9 mouse cellular contexts compared by ENCODE assay signal in the genomic region with DNA sequence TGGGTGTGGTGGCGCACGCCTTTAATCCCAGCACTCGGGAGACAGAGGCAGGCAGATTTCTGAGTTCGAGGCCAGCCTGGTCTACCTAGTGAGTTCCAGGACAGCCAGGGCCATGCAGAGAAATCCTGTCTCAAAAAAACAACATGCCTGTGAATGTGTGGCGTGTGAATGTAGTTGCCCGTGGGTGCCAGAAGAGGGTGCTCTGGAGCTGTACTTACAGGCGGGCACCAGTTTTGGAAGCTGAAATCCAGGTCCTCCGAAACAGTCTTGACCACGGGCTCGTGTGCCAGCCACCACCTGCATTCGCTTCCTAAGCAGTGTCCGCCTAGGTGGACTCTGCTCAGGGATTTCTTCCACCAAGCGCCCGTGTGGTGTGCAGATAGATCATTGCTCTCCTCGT. TPM values are rescaled to one million over a fixed set of nuclear protein-coding genes. Genes with fewer than 3 reads are reported as not detected.
A peak's percentile ranks its signal among the peaks of the same experiment; 100 is the strongest.
DNase-seq lines count a peak whose midpoint lies in the region; TF ChIP-seq lines count a peak whose summit lies in the region.
"Had no signal": no experiment of that assay in that cellular context is flagged by ENCODE, and none has a peak within 500 bp of the region (broad histone marks: within the 10 kb centered on the region; RNA-seq: fewer than 3 reads in every experiment).

No protein-coding gene starts in this region.

- no peaks in the 10 kb centered on the region for H3K27me3 ChIP-seq in cerebellum, adult 2 months (ENCODE audit: control insufficient read depth, insufficient read depth, low read length)

- no peak for TF ChIP-seq POLR2A in cerebellum, adult 2 months (IDR thresholded peaks at IDR 0.05; ENCODE audit: borderline replicate concordance, insufficient read depth, low read length)
- TF ChIP-seq POLR2A in lung, adult 2 months (IDR thresholded peaks at IDR 0.05; ENCODE audit: borderline replicate concordance, extremely low read depth, low read depth, low read length) = no peak

- no peak overlapping the region for H3K27ac ChIP-seq in cerebellum, adult 2 months (ENCODE audit: insufficient read depth, low read length)

- H3K4me3 ChIP-seq in cerebellum, adult 2 months (replicated peaks; ENCODE audit: insufficient read depth, low read depth, low read length) = no peak overlapping the region
- no peak overlapping the region for H3K4me3 ChIP-seq in lung, adult 2 months (replicated peaks; ENCODE audit: extremely low read depth, low read depth, low read length)

- no peak for DNase-seq in cerebellum, adult 2 months
- DNase-seq in cerebellum, adult 8-10 months = no peak
- DNase-seq in lung, adult 2 months = no peak
- DNase-seq in lung, adult 18-20 months = no peak
- peak; percentile 46 for DNase-seq in embryo, embryonic 10 days (ENCODE audit: low spot score)
- DNase-seq in spleen, postnatal 4 days (ENCODE audit: low spot score in 2 of 2) = peak; percentile 42 to 73
- DNase-seq in cerebellum, postnatal 36 days = no peak
- DNase-seq in gastrocnemius, postnatal 25 days = no peak
- DNase-seq: heart, postnatal 36 days had no signal

- no peaks in the 10 kb centered on the region for H3K4me1 ChIP-seq in cerebellum, adult 2 months (ENCODE audit: control insufficient read depth, insufficient read depth, low read length)
- H3K4me1 ChIP-seq in lung, adult 2 months (ENCODE audit: control insufficient read depth, insufficient read depth, low read length) = no peaks in the 10 kb centered on the region

- WGBS in cerebellum, adult 2 months = 90% methylated on average over 15 of the region's 15 CpGs
- WGBS in lung, adult 2 months = 93% methylated on average over 15 of the region's 15 CpGs

- peak; percentile 22; the same call in 1 of the 2 replicates for TF ChIP-seq CTCF in cerebellum, adult 2 months (IDR thresholded peaks at IDR 0.05; ENCODE audit: borderline replicate concordance, insufficient read depth, low read depth, low read length)
- peak; percentile 47 for TF ChIP-seq CTCF in lung, adult 2 months (IDR thresholded peaks at IDR 0.05; ENCODE audit: insufficient read depth, low read length)

RNA-seq across cellular contexts. Expression of gene Anp32e, which starts 9.8 kb away (rescaled TPM):
- 65.1 and 70.4 TPM in 2 replicates for polyA plus RNA-seq in cerebellum, adult 2 months (2012; rRNA removed)
- polyA plus RNA-seq in lung, adult 2 months (2012; rRNA removed) = 11.4 and 17.4 TPM in 2 replicates
- total RNA-seq in gastrocnemius, postnatal 25 days (2021) = 10 to 100 TPM; 67.4 to 69.1 TPM

RNA-seq across cellular contexts. Expression of gene Car14, which starts 34.3 kb away (rescaled TPM):
- 49.8 and 63.2 TPM in 2 replicates for polyA plus RNA-seq in cerebellum, adult 2 months (2012; rRNA removed)
- polyA plus RNA-seq in lung, adult 2 months (2012; rRNA removed) = 28.8 and 36.1 TPM in 2 replicates
- 10 to 100 TPM; 78.0 to 92.8 TPM for total RNA-seq in gastrocnemius, postnatal 25 days (2021)

RNA-seq across cellular contexts. Expression of gene Aph1a, which starts 45.1 kb away (rescaled TPM):
- 78.1 and 80.3 TPM in 2 replicates for polyA plus RNA-seq in cerebellum, adult 2 months (2012; rRNA removed)
- 159 and 160 TPM in 2 replicates for polyA plus RNA-seq in lung, adult 2 months (2012; rRNA removed)
- 10 to 100 TPM; 43.9 to 51.9 TPM for total RNA-seq in gastrocnemius, postnatal 25 days (2021)

RNA-seq across cellular contexts. Expression of gene BC028528, which starts 47.0 kb away (rescaled TPM):
- 9.0 and 9.3 TPM in 2 replicates for polyA plus RNA-seq in cerebellum, adult 2 months (2012; rRNA removed)
- 81.5 and 113 TPM in 2 replicates for polyA plus RNA-seq in lung, adult 2 months (2012; rRNA removed)
- total RNA-seq in gastrocnemius, postnatal 25 days (2021) = 1 to 10 TPM; 2.8 to 3.7 TPM

RNA-seq across cellular contexts. Expression of gene Ciart, which starts 56.8 kb away (rescaled TPM):
- polyA plus RNA-seq in cerebellum, adult 2 months (2012; rRNA removed) = 48.4 and 48.7 TPM in 2 replicates
- polyA plus RNA-seq in lung, adult 2 months (2012; rRNA removed) = 26.1 and 29.3 TPM in 2 replicates
- total RNA-seq in gastrocnemius, postnatal 25 days (2021) = 1 to 10 TPM in 1 of 2 experiments, under 1 TPM in 1; 0.82 to 7.7 TPM

Comparison
In these comparisons a context has a peak if more than half of its experiments do, and no peak if none do; other contexts are left out.
1. DNase-seq: peak in embryo, embryonic 10 days (single experiment) and spleen, postnatal 4 days (2 of 2); none in cerebellum, adult 2 months (0 of 2), cerebellum, adult 8-10 months (single experiment), lung, adult 2 months (single experiment), lung, adult 18-20 months (0 of 2), cerebellum, postnatal 36 days (0 of 2) and gastrocnemius, postnatal 25 days (single experiment).